Mouse (Mus musculus) left cerebral cortex, adult 11 months (tissue): ENCODE measurements around the gene Fam114a1.

Source experiments
- DNase-seq: peaks from one replicate; pipeline ENCODE4 v3.0.0; 2022; ENCODE audit warnings: low spot score

Gene Fam114a1

GRCm38 (mm10) chr5:64969861-64970771 is at the start of gene Fam114a1:
TSS of gene Fam114a1 (plus strand) at chr5:64970071.
- DNase-seq = no peak

- DNase-seq = no peak
These were observed 46.9 kb upstream of the Fam114a1 start for GRCm38 (mm10) chr5:64922891-64923381.

DNA sequence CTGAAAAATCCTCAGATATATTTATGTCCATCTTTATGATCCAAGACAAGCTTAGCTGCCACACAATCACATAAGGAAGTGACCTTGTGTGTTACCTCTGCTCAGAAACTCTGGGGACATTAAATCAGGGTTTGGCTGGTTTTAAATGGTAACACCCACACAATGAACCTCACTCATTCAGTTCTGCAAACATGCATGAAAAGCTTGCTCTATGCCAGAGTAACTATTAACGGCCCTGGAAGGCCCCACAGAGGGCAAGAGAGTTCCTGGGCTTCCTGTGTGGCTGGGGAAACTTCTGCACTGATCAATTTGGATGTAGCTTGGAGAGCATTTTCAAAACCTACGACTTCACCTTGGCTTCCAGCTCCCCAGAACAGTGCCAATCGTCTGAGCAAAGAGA is 37.7 kb upstream of the Fam114a1 start:
- DNase-seq = no peak

DNA sequence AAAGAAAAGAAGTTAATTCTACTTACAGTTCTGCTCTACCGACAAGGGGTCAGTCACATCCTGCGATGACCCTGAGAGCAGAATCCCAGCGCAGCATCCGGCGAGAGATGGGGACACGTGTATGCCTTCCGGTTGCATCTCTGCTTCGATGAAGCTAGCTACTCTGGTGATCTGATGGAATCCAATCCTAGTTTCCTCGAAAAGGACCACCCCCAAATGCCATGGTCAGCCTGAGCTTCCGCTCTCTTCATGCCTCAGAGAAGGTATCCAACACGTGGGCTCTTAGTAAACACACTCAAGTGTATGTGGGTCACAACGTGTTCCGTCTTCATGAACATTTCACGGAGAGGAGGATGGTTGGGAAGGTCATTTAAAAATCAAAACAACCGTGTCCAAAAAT is 37.1 kb upstream of the Fam114a1 start:
- DNase-seq = no peak

DNA sequence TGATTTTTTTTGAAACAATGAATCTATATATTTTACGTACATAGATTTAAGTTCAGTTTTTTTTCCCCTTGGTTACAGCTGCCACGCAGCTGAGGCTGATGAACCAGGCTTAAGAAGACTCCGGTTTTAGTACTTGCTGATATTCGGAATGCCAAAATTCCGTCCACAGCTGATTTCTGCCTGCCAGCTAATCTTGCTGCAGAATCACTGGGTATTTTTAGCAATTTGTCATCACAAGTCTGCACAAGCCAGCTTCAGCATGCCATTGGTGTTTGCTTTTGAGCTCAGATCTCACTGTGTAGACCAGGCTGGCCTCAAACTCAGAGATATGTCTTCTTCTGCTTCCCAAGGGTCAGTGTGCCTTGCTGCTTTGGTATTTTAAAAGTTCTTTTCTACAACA is 18.4 kb upstream of the Fam114a1 start:
- DNase-seq = no peak

DNA sequence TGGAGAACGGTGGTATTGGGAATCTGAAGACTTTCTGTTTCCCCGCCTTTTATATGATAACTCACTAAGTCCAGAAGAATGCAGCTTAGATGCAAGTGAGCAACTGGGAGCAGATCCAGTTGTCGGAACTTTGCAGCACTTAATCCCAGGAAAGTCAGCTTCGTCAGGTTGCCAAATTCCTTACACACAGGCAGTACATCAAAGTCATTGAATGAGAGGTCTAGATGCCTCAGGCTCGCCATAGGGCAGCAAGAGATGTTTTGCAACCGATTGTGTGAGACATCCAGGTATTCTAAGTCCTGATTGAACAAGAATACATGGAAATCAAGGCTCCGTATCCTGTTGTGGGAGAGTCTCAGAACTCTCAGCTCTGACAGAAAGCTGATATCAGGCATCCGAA is 14.9 kb upstream of the Fam114a1 start:
- DNase-seq = no peak

DNA sequence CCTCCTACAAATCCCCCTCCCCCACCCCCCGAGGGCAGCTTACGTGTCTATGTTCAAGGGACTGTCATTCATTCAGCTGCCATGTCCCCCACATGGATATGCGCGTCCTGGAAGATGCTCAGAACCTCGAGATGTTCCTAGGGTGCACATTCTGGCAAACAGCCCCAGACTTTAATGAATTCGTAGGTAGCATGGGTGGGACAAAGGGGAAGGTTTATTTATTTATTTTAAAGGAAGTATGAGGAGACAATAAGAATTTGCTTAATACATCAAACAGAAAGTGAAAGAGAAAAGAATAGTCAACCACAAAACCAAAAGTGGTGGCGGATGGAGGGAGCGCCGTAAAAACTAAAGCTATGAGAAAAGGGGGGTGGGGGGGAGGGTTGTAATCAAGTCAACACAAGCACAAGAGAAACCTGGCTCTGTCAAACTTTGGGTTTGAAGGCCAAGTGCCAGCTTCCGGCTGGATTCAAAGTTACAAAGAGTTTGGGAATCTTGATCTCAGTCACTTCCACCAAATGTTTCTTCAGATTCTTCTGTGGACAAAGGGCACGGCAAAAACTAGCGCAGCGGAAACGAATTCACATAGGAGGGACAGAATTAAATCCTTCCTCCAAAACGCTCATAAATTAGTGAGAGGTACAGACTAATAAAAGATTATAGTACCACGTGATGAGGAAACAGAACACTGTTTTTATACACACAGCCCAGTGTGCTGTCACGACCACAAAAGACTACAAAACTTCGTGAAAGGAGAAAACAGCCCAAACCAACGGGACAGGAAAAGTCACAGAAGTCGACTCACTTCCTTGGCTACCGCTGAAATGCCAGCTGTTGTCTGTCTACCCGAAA is 10.7 kb upstream of the Fam114a1 start:
- no peak for DNase-seq

DNA sequence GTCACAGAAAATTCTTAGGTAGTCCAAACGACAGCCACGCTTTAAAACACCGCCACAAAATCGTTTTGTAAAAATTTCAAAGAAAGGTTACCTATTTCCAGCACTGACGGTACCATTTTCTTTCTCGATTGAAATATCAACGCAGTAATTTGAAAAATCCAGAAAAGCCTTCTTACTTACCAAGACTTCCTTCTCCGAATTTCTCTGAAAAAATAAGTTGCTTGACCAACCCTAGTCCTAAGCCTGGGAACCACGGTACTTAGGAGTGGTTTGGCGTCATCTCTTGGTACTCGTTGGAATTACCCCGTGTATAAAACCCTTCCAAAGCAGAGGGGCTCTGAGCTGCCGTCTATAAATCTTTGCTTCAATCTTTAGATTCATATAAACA is 10.0 kb upstream of the Fam114a1 start, which contains the start of gene Tlr6:
Gene Tlr6 (minus strand): TSS at position 255 of the 388 bp plus-strand sequence.
- DNase-seq = no peak

- no peak for DNase-seq
These were observed 8.9 kb upstream of the Fam114a1 start for GRCm38 (mm10) chr5:64960857-64961391.

- no peak for DNase-seq
These were observed 6.6 kb upstream of the Fam114a1 start for GRCm38 (mm10) chr5:64963271-64963670.

- DNase-seq = no peak
These were observed 6.1 kb upstream of the Fam114a1 start for GRCm38 (mm10) chr5:64963735-64964134.

DNA sequence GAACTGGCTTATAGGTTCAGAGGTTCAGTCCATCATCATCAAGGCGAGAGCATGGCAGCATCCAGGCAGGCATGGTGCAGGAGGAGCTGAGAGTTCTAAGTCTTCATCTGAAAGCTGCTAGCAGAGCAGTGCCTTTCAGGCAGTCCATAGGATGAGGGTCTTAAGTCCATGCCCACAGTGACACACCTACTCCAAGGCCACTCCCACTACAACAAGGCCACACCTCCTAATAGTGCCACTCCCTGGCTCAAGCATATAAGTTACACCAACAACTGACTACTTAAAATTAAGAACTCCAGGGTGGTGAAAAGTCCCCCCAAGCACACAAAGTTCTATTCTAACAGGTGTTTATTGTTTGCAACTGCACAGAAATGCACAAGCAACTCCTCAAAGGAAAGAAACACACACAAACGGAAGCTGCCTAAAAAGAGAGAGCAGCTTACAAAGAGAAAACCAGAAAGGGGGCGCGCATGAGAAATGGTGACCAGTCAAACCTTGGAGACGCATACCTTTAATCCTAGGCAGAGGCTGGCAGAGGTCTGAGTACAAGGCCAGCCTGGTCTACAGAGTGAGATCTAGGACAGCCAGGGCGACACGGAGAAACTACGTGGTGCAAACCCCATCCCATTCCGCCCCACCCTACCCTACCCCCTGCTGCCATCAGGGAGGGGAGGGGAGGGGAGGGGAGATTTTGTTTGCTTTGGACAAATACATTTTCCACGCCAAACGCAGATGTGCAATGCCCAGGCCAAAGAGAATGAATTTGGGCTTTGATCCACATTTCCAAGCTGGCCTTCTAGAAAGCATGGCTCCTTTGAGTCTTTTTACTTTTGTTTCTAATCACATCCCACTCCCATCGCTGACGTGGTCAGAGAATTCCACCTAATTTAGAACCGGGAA is 660 bp upstream of the Fam114a1 start:
- no peak for DNase-seq

GRCm38 (mm10) chr5:64975121-64975520 is 5.2 kb downstream of the Fam114a1 start:
- no peak for DNase-seq

DNA sequence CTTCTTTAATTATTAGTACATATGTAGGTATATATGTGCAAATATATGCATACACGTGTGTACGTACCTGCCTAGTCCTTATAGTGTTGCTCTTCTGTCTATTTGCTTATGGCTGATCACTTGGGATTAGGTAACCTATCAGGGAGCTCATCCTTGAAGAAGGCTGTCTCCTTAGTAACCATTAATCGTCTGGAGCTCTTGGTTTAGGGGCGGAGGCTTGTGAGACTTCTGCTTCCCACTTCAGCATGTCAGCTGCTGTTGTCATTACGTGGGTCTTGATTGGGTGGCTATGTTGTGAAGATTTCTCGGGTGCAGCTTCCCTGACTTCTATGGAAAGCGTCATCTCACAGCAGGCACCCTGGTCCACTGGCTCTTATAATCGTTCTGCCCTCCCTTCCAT is 7.3 kb downstream of the Fam114a1 start:
- DNase-seq = no peak

- no peak for DNase-seq
These were observed 16.1 kb downstream of the Fam114a1 start for GRCm38 (mm10) chr5:64985971-64986370.

- no peak for DNase-seq
These were observed 20.1 kb downstream of the Fam114a1 start for GRCm38 (mm10) chr5:64989940-64990339.

DNA sequence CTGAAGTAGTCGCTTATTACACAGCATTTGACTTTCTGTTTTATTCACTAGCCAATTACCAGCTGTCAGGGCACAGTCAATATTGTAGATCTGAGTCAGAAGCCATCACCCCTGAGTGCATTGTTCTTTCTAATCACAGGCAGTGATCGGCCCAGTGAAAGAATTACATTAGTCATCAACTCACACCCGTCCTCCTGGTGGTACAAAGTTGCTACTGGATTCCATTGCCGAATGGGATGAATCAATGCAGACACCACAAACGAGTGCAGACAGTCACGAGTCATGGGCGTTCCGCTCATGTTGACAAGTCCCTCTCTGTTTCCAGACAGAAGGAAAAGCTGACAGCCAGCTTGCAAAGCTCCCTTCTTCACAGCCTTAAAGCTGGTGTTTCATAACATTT is 22.7 kb downstream of the Fam114a1 start:
- DNase-seq = no peak

- DNase-seq = no peak
These were observed 25.5 kb downstream of the Fam114a1 start for GRCm38 (mm10) chr5:64995408-64995807.

DNA sequence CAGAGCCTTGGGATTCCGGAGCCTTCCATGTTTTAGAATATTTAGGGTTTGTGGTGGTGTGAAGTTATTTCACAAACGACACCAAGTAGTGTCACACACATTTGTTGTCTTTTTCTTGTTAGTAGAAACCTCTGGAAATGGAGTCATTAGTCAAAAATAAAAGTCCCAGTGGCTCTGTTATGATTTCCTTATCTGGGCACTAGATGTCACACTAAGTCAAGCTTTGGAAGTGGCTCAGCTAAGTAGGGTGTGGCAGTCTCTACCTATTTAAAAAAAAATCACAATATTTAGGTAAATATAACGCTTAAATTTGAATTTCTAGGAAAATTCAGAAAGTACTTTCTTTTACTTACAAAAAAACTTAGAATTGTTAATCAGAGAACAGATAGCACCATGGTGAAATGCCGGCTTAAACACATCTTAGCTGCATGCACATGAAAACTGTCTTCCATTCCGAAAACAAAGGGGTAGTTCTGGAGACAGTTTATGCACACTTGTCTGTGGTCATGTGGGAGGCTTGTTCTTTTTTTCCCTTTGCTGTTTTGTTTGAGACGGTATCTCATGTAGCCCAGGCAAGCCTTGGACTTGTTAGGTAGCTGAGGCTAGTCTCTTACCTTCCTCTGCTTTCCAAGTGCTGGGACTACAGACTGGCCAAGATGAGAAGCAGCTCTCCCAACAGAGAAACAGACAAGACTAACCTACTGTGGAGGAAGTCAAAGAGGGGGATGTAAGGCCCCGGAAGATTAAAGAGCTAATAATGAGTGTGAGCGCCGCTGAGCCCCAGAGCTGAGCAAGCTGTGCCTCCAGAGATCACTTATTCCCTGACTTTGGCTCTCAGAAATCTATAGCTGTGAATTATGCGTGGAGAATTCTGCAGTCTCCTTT is 33.3 kb downstream of the Fam114a1 start:
- DNase-seq = no peak

- no peak for DNase-seq
These were observed 34.2 kb downstream of the Fam114a1 start for GRCm38 (mm10) chr5:65003946-65004535.
